Mouse (Mus musculus) layer of hippocampus, postnatal 14 days (tissue): ENCODE data around the gene Cntnap5c. TPM values are rescaled to one million over a fixed set of nuclear protein-coding genes. Genes with fewer than 3 reads are reported as not detected.
A peak's percentile ranks its signal among the peaks of the same experiment; 100 is the strongest.

ENCODE experiments used
- DNase-seq, 2 experiments: peaks; one replicate each; pipeline ENCODE4 v3.0.0; 2021 to 2022; ENCODE audit warnings: low spot score in 2 of 2, mixed read lengths in 1 of 2
- total RNA-seq, 2 experiments: library from RNA; stranded (reverse); gene quantifications; 2 replicates each; pipeline ENCODE4 v1.2.3; 2021

The Cntnap5c gene
- total RNA-seq, 2 experiments from 2014 or later, result 22.9 to 23.9 TPM

GRCm38 (mm10) chr17:58002845-58003244, 233.5 kb downstream of the Cntnap5c start:
- no peak for DNase-seq

- DNase-seq, result no peak
These were observed 234.0 kb downstream of the Cntnap5c start for GRCm38 (mm10) chr17:58003322-58003721.

- DNase-seq, result no peak
These were observed 235.1 kb downstream of the Cntnap5c start for GRCm38 (mm10) chr17:58004491-58004890.

- no peak for DNase-seq
These were observed 271.8 kb downstream of the Cntnap5c start for GRCm38 (mm10) chr17:58041178-58041577.

- DNase-seq, result peak in 1 of 2 experiments; percentile 12
These were observed 275.8 kb downstream of the Cntnap5c start for GRCm38 (mm10) chr17:58045149-58045548.

- DNase-seq, result no peak
These were observed 300.5 kb downstream of the Cntnap5c start for GRCm38 (mm10) chr17:58069912-58070311.

GRCm38 (mm10) chr17:58082676-58083075, 313.3 kb downstream of the Cntnap5c start:
- DNase-seq, result peak in 1 of 2 experiments; percentile 37

GRCm38 (mm10) chr17:58104505-58104904, 335.1 kb downstream of the Cntnap5c start:
- no peak for DNase-seq

- DNase-seq, result no peak
These were observed 338.5 kb downstream of the Cntnap5c start for GRCm38 (mm10) chr17:58107901-58108300.

GRCm38 (mm10) chr17:58108335-58108734, 339.0 kb downstream of the Cntnap5c start:
- no peak for DNase-seq

GRCm38 (mm10) chr17:58187171-58187570, 417.8 kb downstream of the Cntnap5c start:
- peak in 1 of 2 experiments; percentile 29 for DNase-seq

GRCm38 (mm10) chr17:58201148-58201547, 431.8 kb downstream of the Cntnap5c start:
- no peak for DNase-seq

- no peak for DNase-seq
These were observed 498.7 kb downstream of the Cntnap5c start for GRCm38 (mm10) chr17:58268058-58268457.

- no peak for DNase-seq
These were observed 581.9 kb downstream of the Cntnap5c start for GRCm38 (mm10) chr17:58351310-58351709.

- no peak for DNase-seq
These were observed 586.9 kb downstream of the Cntnap5c start for GRCm38 (mm10) chr17:58356224-58356623.

GRCm38 (mm10) chr17:58363582-58364267, 594.4 kb downstream of the Cntnap5c start:
- peak; percentile 1 to 2 for DNase-seq

GRCm38 (mm10) chr17:58370089-58370488, 600.7 kb downstream of the Cntnap5c start:
- no peak for DNase-seq

GRCm38 (mm10) chr17:58407769-58408168, 638.4 kb downstream of the Cntnap5c start:
- peak; percentile 43 to 67 for DNase-seq

- DNase-seq, result no peak
These were observed 639.4 kb downstream of the Cntnap5c start for GRCm38 (mm10) chr17:58408756-58409155.

GRCm38 (mm10) chr17:58437443-58437842, 668.1 kb downstream of the Cntnap5c start:
- DNase-seq, result no peak
